Mouse (Mus musculus): ENCODE measurements around the gene Rhoh.

DNA sequence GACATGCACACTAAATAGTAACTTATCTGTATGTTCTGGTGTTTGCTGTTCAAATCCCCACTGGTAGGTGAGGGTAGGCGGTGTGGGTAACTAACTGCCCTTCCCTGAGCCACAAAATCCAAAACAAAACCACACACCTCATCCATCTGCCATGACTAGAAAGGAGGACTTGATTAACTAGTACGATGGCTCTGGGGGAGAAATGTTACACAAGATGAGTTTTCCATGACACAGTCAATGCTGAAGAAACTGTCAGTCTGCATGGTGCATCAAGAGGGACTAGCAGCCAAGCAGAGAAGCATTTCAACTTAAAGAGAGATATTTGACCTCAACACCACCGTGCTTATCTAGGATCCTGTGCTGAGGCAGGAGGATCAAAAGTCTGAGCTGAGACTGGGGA lies 37.7 kb downstream of the Rhoh start:
- TF ChIP-seq POLR2A (IDR thresholded peaks at IDR 0.05; ENCODE audit: low read depth, low read length) (no peak), CTCF (IDR thresholded peaks at IDR 0.05; ENCODE audit: extremely low read depth, insufficient read length, insufficient replicate concordance, low read depth, low read length) (no peak)
